Mouse (Mus musculus) CD4-positive, CD25-positive, alpha-beta regulatory T cell, adult 2 months (primary cell): ENCODE measurements around the gene Dctn1.

Source experiments
- DNase-seq: peaks from one replicate; pipeline ENCODE4 v3.0.0-alpha.2; 2012; ENCODE audit warnings: low read depth, low spot score

Dctn1 gene

GRCm38 (mm10) chr6:83136291-83136880 lies 29.3 kb upstream of the Dctn1 start:
- DNase-seq = no peak

GRCm38 (mm10) chr6:83136881-83137575 lies 28.7 kb upstream of the Dctn1 start:
- peak; percentile 39 for DNase-seq

GRCm38 (mm10) chr6:83137576-83137950 lies 28.2 kb upstream of the Dctn1 start:
- no peak for DNase-seq

DNA sequence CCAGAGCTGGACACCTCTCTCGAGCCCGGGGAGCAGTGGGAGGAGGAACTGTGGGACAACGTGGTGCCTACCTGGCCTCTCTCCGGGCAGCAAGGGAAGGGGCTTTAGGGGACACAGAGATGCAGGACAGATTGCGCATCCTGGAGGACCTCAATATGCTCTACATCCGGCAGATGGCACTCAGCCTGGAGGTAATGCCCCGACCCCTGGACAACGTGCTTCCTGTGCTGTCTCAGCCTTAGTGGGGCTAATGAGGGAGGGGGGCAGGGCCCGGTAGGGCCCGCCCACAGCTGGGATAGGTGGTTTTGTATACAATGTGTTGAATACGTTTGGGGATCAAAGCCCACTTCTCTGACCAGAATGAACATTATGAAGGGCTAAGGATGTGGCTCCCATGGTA lies 27.7 kb upstream of the Dctn1 start:
- DNase-seq = peak; percentile 47

GRCm38 (mm10) chr6:83140044-83140443 lies 25.7 kb upstream of the Dctn1 start:
- no peak for DNase-seq

DNA sequence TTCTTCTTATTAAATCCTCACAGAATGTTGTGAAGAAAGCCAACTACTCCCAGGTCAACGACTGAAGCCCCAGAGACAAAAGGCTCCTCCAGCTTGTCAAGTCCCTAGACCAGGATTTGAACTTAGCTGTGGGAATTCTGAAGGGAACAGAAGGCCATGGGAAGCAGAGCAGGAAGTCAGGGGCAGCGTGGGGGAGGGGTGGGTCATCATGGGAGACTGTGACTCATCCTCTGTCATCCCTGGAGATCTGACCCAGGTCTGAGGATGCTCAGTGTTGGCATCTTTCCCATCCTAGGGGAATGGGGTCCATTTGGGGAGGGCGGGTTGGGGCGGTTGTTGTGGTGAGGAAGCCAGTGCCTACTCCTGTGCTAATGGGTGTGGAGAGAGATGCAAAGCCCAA lies 24.1 kb upstream of the Dctn1 start:
- no peak for DNase-seq

DNA sequence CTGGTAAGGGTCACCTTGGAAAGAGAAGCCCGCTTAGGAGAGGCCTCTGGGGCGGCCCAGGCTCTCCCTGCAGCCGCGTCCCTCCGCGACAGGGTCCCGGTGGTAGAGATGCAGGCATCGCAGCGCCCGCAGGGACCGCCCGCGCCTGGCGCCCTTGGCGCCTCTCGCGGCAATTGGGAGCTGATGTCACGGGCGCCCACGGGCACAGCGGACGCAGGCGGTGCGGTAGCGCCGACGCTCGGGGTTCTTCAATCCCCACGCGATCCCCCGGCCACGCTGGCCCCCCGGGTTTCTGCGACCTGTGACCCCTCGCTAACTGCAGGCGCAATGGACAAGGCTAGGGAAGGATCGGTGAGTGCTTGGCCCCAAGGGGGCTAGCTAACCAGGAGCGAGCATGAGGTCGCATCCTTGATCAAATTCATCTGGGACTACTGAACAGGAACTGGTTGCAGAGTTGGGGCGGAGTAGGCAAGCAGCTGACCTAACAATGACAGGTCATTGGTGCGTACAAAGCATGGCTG lies 23.4 kb upstream of the Dctn1 start:
- no peak for DNase-seq

- no peak for DNase-seq
These were observed 22.8 kb upstream of the Dctn1 start for GRCm38 (mm10) chr6:83142886-83143285.

DNA sequence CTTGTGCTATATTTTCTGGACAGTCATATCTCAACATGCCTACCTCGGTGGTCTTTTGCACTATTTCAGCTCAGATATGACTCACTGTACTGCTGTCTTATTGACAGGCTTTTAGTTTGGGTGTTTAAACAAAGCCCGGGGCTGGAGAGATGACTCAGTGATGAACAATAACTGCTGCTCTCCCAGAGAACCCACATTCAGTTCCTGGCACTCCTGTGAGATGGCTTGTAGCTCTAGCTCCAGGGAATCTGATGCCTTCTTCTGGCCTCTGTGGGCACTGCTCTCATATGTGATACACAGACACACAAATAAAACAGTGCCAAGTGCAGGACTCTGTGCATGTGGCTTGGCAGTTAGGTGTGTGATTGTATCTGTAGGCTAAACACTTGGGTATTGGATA lies 20.5 kb upstream of the Dctn1 start:
- DNase-seq = no peak

- DNase-seq = no peak
These were observed 19.9 kb upstream of the Dctn1 start for GRCm38 (mm10) chr6:83145805-83146204.

DNA sequence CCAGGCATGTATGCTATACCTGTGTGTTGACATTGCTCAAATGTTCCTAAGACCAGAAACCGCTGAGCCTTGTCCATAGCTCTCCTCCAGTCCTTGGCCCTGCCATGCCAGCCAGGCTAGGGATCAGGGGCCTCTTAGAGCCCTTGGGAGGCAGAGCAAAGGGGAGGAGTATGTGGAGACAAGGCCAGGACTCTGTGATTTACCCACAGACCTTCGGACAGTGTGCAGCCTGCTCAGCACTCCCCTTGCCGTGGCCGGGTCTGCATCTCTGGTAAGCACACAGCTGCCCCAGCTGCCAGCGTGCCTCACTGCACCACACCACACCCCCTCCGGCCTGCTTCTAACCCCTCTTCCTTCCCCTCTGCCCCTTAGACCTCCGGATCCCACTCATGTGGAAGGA lies 18.4 kb upstream of the Dctn1 start:
- DNase-seq = no peak

GRCm38 (mm10) chr6:83151721-83152120 lies 14.0 kb upstream of the Dctn1 start:
- DNase-seq = no peak

- no peak for DNase-seq
These were observed 12.7 kb upstream of the Dctn1 start for GRCm38 (mm10) chr6:83153038-83153437.

- DNase-seq = no peak
These were observed 12.2 kb upstream of the Dctn1 start for GRCm38 (mm10) chr6:83153485-83153884.

GRCm38 (mm10) chr6:83155552-83156238 lies 10.0 kb upstream of the Dctn1 start:
- DNase-seq = peak; percentile 31

DNA sequence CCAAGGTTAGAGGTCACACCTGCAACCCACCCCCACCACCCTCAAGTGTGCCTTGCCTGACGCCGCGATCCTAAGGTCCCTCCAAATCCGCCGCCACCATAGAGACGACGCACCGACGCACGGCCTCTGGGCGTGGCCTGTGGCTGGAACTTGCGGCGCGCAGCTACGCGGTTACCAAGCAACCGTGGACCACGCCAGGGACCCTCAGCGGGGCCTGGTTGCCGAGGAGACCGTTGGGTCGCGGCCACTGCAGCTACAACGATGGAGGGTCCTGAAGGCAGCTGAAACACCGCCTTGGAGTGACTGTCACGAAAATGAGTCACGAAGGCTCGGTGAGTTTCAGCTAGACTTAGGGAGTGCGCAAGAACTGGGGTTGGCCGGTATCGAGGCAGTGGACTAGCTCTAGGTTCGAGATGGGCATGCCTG lies 9.4 kb upstream of the Dctn1 start, which contains the start of the genes Wdr54 and 1700003E16Rik:
Gene Wdr54 (minus strand): TSS at position 139 of the 426 bp plus-strand sequence.
Gene 1700003E16Rik (plus strand): TSS at position 146 of the 426 bp plus-strand sequence.
- DNase-seq = peak; percentile 73

DNA sequence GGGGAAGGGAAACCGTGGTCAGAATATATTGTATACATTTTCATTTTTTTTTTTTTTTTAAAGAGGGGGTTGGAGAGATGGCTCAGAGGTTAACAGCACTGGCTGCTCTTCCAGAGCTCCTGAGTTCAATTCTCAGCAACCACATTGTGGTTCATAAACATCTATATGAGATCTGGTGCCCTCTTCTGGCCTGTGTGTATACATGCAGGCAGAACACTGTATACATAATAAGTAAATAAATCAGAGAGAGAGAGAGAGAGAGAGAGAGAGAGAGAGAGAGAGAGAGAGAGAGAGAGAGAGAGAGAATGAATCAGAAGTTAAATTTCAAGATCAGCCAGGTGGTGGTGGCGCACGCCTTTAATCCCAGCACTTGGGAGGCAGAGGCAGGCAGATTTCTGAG lies 6.3 kb upstream of the Dctn1 start:
- DNase-seq = peak; percentile 84

DNA sequence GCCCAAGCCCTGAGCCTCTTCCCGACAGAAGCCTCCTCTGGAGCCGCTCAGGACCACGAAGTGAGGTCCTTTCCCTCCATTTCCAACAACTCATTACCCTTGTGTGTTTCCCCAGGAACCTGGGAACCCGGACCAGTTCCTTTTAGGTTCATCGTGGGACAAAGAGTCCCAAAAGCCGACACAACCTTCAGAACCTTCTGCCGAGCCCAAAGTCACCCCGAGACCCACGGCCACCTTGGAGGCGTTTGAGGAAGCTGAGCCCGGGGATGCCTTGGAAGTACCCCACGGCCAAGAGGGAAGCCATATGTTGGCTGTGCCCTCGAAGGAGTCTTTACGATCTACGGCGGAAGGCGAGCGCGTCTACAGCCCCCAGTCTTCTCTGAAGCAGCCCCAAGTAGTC lies 4.3 kb upstream of the Dctn1 start:
- no peak for DNase-seq

- peak; percentile 27 for DNase-seq
These were observed 3.6 kb upstream of the Dctn1 start for GRCm38 (mm10) chr6:83161921-83162641.

DNA sequence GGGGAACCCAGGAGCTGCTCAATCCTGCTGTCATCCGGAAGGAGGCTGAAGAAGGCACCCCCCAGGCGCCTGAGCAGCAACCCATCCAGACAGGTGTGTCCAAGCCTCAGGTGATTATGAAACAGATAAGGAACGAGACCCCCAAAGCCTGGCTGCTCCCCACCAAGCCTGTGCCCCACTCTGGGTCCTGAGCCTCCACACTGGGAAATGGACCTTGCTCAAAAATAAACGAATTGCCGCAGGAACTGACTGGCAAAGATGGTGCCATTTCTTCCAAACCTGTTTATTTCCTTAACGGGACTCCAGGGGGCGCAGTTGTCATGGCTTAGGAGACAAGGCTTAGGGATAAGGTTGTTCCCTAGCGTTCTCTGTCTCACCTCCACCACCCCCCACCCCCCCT lies 3.0 kb upstream of the Dctn1 start:
- peak; percentile 85 for DNase-seq

- DNase-seq = no peak
These were observed 604 bp upstream of the Dctn1 start for GRCm38 (mm10) chr6:83165026-83165606.

- DNase-seq = peak; percentile 64
These were observed 517 bp downstream of the Dctn1 start for GRCm38 (mm10) chr6:83166243-83166630.
